Mouse (Mus musculus) embryonic fibroblast, embryonic 13.5 days (primary cell): ENCODE measurements around the gene Rbm20.

Source experiments
- CTCF ChIP-seq: IDR thresholded peaks from 2 replicates; pipeline ENCODE4 v1.5.1; 2011; ENCODE audit warnings: mild to moderate bottlenecking, control low read depth, low read length, moderate library complexity, borderline replicate concordance; ENCODE audit not compliant: insufficient read depth
- POLR2A ChIP-seq: IDR thresholded peaks from 2 replicates; pipeline ENCODE4 v1.6.1; 2011; ENCODE audit warnings: low read depth, mild to moderate bottlenecking, control low read depth, low read length, moderate library complexity

DNA sequence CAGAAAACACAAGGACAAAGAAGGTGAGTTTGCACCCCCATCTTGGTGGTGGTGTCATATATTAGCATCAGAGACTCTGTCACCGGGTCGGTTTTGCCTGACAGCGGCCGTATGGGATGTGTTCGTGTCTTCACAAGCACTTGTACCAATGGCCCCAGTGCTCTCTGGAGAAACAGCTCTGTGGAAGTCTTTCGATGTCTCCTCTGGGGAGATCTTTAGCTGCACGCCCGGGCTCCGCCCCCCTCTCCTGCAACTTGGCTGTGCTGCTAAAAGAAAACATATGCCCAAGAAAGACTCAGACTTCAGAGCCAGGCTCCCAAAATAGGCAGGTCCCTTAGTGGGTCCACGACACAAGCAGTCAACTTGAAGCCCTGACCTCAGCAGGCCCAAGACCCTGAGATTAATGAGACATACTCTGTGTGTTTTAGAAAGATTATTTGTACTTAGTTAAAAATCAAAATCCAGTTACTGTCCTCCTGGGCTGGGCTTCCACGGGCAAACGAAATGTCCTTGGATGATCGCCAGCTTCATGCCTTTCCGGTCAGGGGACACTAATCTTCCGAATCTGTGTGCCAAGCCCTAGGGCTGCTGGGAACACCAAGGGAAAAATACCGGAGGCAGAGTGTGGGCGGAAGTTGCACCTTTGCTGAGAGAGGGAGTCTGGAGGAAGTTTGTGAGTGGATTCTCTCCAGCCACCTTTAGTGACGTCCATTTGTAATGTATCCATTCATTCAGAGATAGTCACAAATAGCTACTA lies 173.2 kb downstream of the Rbm20 start:
- TF ChIP-seq POLR2A (no peak), CTCF (no peak)
